Mouse (Mus musculus) 416B (cell line): ENCODE measurements at regions not wholly inside any gene's neighbourhood (a gene's known extent, or its start where the extent isn't known, plus 50 kb on each side); places are given as distances from the start of the nearest gene placed in this dataset.

Source experiments
- DNase-seq: peaks from one replicate; pipeline ENCODE4 v3.0.0; 2011; ENCODE audit warnings: low read depth

- DNase-seq, result no peak
Observed at GRCm38 (mm10) chr10:72188326-72188725, 466.3 kb upstream of the Zwint start.

DNA sequence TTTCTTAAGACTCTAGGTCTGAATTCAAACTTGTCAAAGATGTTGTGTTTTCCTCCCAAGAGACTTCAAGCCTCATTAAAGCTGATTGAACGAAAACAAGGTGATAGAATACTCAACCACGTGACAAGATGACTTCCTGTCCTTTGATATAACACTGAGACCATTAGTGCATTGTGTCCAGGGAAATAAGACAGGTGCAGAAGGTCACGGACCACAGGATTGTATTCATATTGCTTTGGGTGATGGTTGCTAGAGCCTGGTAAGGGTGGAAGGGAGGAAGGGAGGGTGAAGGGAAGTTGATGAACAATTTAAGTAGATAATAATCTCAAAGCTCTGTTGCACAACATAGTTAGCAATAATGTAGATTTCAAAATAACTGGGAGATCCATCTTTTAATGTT is 436.8 kb upstream of the Zwint start:
- DNase-seq, result peak; percentile 3

DNA sequence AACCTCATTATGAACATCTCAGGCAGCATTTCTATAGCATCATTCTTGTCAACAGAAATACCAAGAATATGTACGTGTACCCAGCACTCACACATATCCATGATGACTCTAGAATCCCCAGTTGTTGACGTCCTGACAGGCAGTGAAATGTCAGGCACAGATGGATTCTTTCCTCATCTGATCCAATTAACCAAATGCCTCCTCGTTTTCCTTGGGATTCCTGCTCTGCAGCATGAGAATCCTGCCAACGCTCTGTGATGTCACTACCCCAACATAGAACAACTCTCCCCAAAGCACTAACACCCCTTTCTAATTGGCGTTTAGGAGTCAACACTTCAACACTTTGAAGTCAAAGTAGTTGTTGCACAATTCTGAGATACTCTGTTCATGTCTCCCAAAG is 433.5 kb upstream of the Zwint start:
- DNase-seq, result no peak

- no peak for DNase-seq
Observed at GRCm38 (mm10) chr10:72222505-72222904, 432.1 kb upstream of the Zwint start.

DNA sequence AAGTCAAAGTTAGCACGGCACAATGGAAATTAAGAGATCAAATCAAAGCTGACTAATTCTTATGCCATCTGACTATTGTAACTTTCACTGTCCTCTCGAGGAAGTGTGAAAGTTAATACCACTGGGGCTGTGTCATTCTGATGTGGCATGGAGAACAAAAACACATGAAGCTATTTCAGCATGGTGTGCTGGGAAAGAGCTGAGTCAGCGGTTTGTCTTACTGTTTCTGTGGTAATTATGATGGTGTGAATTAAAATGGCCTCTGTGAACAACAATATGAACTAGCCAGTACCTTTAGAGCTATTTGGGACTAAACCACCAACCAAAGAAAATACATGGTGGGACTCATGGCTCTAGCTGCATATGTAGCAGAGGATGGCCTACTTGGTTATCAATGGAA is 429.6 kb upstream of the Zwint start:
- DNase-seq, result no peak

DNA sequence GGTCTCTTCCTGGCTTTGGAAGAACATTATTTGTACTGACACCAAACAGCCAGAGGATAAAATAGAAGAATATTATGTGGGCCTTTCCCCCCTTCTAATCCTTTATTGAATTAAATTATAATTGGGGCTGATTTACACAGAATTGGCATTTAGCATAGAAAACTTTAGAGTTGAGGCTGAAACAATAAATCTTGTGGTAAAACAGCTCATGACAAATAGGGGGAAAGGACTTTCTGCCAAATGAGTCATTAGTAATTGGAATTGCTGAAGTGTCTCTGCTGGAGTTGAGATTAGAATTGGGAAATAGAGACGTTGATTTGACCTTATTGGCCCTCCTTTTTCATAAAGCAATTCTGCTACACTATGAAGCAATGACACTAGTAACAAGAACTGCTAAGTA is 410.5 kb upstream of the Zwint start:
- DNase-seq, result no peak
